Mouse (Mus musculus) left cerebral cortex, adult 2 months (tissue): Measurements from ENCODE around the gene Drg1. TPM values are rescaled to one million over a fixed set of nuclear protein-coding genes. Genes with fewer than 3 reads are reported as not detected.
A peak's percentile ranks its signal among the peaks of the same experiment; 100 is the strongest.
"Not testable (repeated sequence)": the region's sequence is repeated elsewhere in the genome, so short reads cannot be mapped to it uniquely, and the experiment has no call there.

Experiments
- DNase-seq, 2 experiments: peaks; one replicate each; pipeline ENCODE4 v3.0.0; 2021 to 2022; ENCODE audit warnings: low spot score in 2 of 2, mixed read lengths in 1 of 2; ENCODE audit errors: extremely low spot score in 1 of 2
- H3K27ac ChIP-seq: fragments of 200-600 bp; 2 replicates; pipeline ENCODE4 v1.8.1; 2022
- H3K4me3 ChIP-seq: fragments of 200-600 bp; 2 replicates; pipeline ENCODE4 v1.8.1; 2022
- intact Hi-C: fragments of 180-260 bp; cut with DNase I; formaldehyde crosslinking; loops from one replicate; pipeline ENCODE4 v1.15.1; 2025
- total RNA-seq, 2 experiments: library from RNA; stranded (reverse); gene quantifications; 2 replicates each; pipeline ENCODE4 v1.2.3; 2021

The Drg1 gene
- total RNA-seq, 2 experiments from 2014 or later = 79.5 to 92.1 TPM

- H3K27ac ChIP-seq, intact Hi-C loops, H3K4me3 ChIP-seq, DNase-seq: not testable (repeated sequence)
These were observed 120.7 kb downstream of the Drg1 start for GRCm38 (mm10) chr11:3145359-3146165.

GRCm38 (mm10) chr11:3143984-3144383 lies 122.2 kb downstream of the Drg1 start:
- H3K4me3 ChIP-seq, H3K27ac ChIP-seq, DNase-seq, intact Hi-C loops: not testable (repeated sequence)

- H3K4me3 ChIP-seq, intact Hi-C loops, H3K27ac ChIP-seq: not testable (repeated sequence)
- DNase-seq = peak; percentile 87 to 88
These were observed 123.8 kb downstream of the Drg1 start for GRCm38 (mm10) chr11:3142413-3142812.

- intact Hi-C loops, DNase-seq, H3K4me3 ChIP-seq, H3K27ac ChIP-seq: not testable (repeated sequence)
These were observed 125.2 kb downstream of the Drg1 start for GRCm38 (mm10) chr11:3140967-3141535.

- H3K27ac ChIP-seq, H3K4me3 ChIP-seq, intact Hi-C loops: not testable (repeated sequence)
- peak; percentile 57 to 60 for DNase-seq
These were observed 127.9 kb downstream of the Drg1 start for GRCm38 (mm10) chr11:3138323-3138722.

Other genes with a start within 250 kb of the Drg1 start
- gene Sfi1, start 73.0 kb downstream of the Drg1 start, total RNA-seq = 10 to 100 TPM; 73.5 to 78.7 TPM
- gene Eif4enif1, start 64.0 kb downstream of the Drg1 start, total RNA-seq = 10 to 100 TPM; 71.1 to 72.6 TPM
- gene Patz1, start 22.5 kb upstream of the Drg1 start, total RNA-seq = 10 to 100 TPM; 41.5 to 46.9 TPM
- 10 to 100 TPM; 28.1 to 31.5 TPM for gene Pik3ip1, start 64.0 kb upstream of the Drg1 start, total RNA-seq
- 100 to 1,000 TPM in 1 of 2 experiments, 10 to 100 TPM in 1; 97.5 to 109 TPM for gene Limk2, start 142.8 kb upstream of the Drg1 start, total RNA-seq
- gene Rnf185, start 185.9 kb upstream of the Drg1 start, total RNA-seq = 10 to 100 TPM; 26.4 to 27.6 TPM
- 1 to 10 TPM; 3.8 to 4.1 TPM for gene Pla2g3, start 221.9 kb upstream of the Drg1 start, total RNA-seq
- 10 to 100 TPM; 54.0 to 57.8 TPM for gene Inpp5j, start 238.4 kb upstream of the Drg1 start, total RNA-seq
- gene Selenom, start 248.3 kb upstream of the Drg1 start, total RNA-seq = 100 to 1,000 TPM; 135 to 138 TPM